Mouse (Mus musculus): ENCODE data around the gene Trim80. TPM values are rescaled to one million over a fixed set of nuclear protein-coding genes. Genes with fewer than 3 reads are reported as not detected.
A peak's percentile ranks its signal among the peaks of the same experiment; 100 is the strongest.

The Trim80 gene
- polyA plus RNA-seq (2014; fragmentation: Nextera tagmentation; extraction: Ambion mirVana), result 0.21 TPM in 1 of 2 replicates, not detected in the other

GRCm38 (mm10) chr11:115439906-115440595 is at the start of gene Trim80:
Trim80 (plus strand) TSS chr11:115440545.
- Histone ChIP-seq H3K27me3 (ENCODE audit: control insufficient read depth, insufficient read depth, low read length) (no peaks in the 10 kb centered on the region), H3K4me2 (ENCODE audit: low read depth, severe bottlenecking) (0 out of 2 replicates have a peak within 1 kb of the TSS, but pooled peaks have one; percentile 10)
- WGBS, result 96% methylated on average over 9 of the region's 9 CpGs

GRCm38 (mm10) chr11:115391358-115391757 is 49.0 kb upstream of the Trim80 start:
- H3K4me1 ChIP-seq (ENCODE audit: control insufficient read depth, insufficient read depth, low read length), result no peaks in the 10 kb centered on the region
- H3K4me3 ChIP-seq (ENCODE audit: low read depth, low read length), result no peak overlapping the region
- H3K27me3 ChIP-seq (ENCODE audit: control insufficient read depth, insufficient read depth, low read length), result no peaks in the 10 kb centered on the region
- no peak overlapping the region for H3K27ac ChIP-seq (replicated peaks; ENCODE audit: low read depth, low read length)
- H3K4me2 ChIP-seq (ENCODE audit: low read depth, severe bottlenecking), result no peak overlapping the region
- peaks cover 11% of the 10 kb centered on the region for H3K36me3 ChIP-seq (ENCODE audit: control insufficient read depth, insufficient read depth, low read length)
- no peaks in the 10 kb centered on the region for H3K9me3 ChIP-seq (ENCODE audit: control insufficient read depth, low read length)
- no peak for ATAC-seq (ENCODE audit: insufficient number of reproducible peaks, low FRiP score, low TSS enrichment, low read depth)
- DNase-seq (ENCODE audit: low spot score), result no peak
- 94% methylated on average over 7 of the region's 7 CpGs for WGBS
- no peak overlapping the region for H3K9ac ChIP-seq (ENCODE audit: low read length)

More at GRCm38 (mm10) chr11:115439906-115440595, at the start of gene Trim80:
- Histone ChIP-seq H3K36me3 (ENCODE audit: control insufficient read depth, insufficient read depth, low read length) (no peaks in the 10 kb centered on the region), H3K9me3 (ENCODE audit: control insufficient read depth, low read length) (no peaks in the 10 kb centered on the region), H3K27ac (replicated peaks; ENCODE audit: low read depth, low read length) (no peak within 1 kb of the TSS), H3K4me1 (ENCODE audit: control insufficient read depth, insufficient read depth, low read length) (peaks cover 8% of the 10 kb centered on the region), H3K4me3 (ENCODE audit: low read depth, low read length) (no peak within 1 kb of the TSS), H3K9ac (ENCODE audit: low read length) (no peak within 1 kb of the TSS)
- no peak for ATAC-seq (ENCODE audit: insufficient number of reproducible peaks, low FRiP score, low TSS enrichment, low read depth)
- DNase-seq (ENCODE audit: low spot score), result no peak

- ATAC-seq (ENCODE audit: insufficient number of reproducible peaks, low FRiP score, low TSS enrichment, low read depth) (no peak), DNase-seq (ENCODE audit: low spot score) (peak; percentile 36)
- Histone ChIP-seq H3K9ac (ENCODE audit: low read length) (no peak overlapping the region), H3K4me1 (ENCODE audit: control insufficient read depth, insufficient read depth, low read length) (no peaks in the 10 kb centered on the region), H3K27ac (replicated peaks; ENCODE audit: low read depth, low read length) (no peak overlapping the region), H3K36me3 (ENCODE audit: control insufficient read depth, insufficient read depth, low read length) (peaks cover 11% of the 10 kb centered on the region), H3K4me3 (ENCODE audit: low read depth, low read length) (no peak overlapping the region), H3K27me3 (ENCODE audit: control insufficient read depth, insufficient read depth, low read length) (no peaks in the 10 kb centered on the region), H3K4me2 (ENCODE audit: low read depth, severe bottlenecking) (no peak overlapping the region), H3K9me3 (ENCODE audit: control insufficient read depth, low read length) (no peaks in the 10 kb centered on the region)
- WGBS, result 54% methylated on average over 34 of the region's 34 CpGs
Measured at GRCm38 (mm10) chr11:115393721-115394325, 46.5 kb upstream of the Trim80 start.

GRCm38 (mm10) chr11:115398085-115398484 is 42.3 kb upstream of the Trim80 start:
- 76% methylated on average over 7 of the region's 7 CpGs for WGBS
- Histone ChIP-seq H3K36me3 (ENCODE audit: control insufficient read depth, insufficient read depth, low read length) (peaks cover 4% of the 10 kb centered on the region; the same call in 1 of the 2 replicates), H3K4me2 (ENCODE audit: low read depth, severe bottlenecking) (no peak overlapping the region), H3K4me3 (ENCODE audit: low read depth, low read length) (no peak overlapping the region), H3K27me3 (ENCODE audit: control insufficient read depth, insufficient read depth, low read length) (no peaks in the 10 kb centered on the region), H3K9me3 (ENCODE audit: control insufficient read depth, low read length) (no peaks in the 10 kb centered on the region), H3K27ac (replicated peaks; ENCODE audit: low read depth, low read length) (no peak overlapping the region), H3K4me1 (ENCODE audit: control insufficient read depth, insufficient read depth, low read length) (no peaks in the 10 kb centered on the region), H3K9ac (ENCODE audit: low read length) (no peak overlapping the region)
- no peak for ATAC-seq (ENCODE audit: insufficient number of reproducible peaks, low FRiP score, low TSS enrichment, low read depth)
- no peak for DNase-seq (ENCODE audit: low spot score)

- DNase-seq (ENCODE audit: low spot score) (no peak), ATAC-seq (ENCODE audit: insufficient number of reproducible peaks, low FRiP score, low TSS enrichment, low read depth) (no peak)
- Histone ChIP-seq H3K4me3 (ENCODE audit: low read depth, low read length) (no peak overlapping the region), H3K4me1 (ENCODE audit: control insufficient read depth, insufficient read depth, low read length) (no peaks in the 10 kb centered on the region), H3K4me2 (ENCODE audit: low read depth, severe bottlenecking) (no peak overlapping the region), H3K27me3 (ENCODE audit: control insufficient read depth, insufficient read depth, low read length) (no peaks in the 10 kb centered on the region), H3K36me3 (ENCODE audit: control insufficient read depth, insufficient read depth, low read length) (no peaks in the 10 kb centered on the region), H3K9me3 (ENCODE audit: control insufficient read depth, low read length) (no peaks in the 10 kb centered on the region), H3K9ac (ENCODE audit: low read length) (no peak overlapping the region), H3K27ac (replicated peaks; ENCODE audit: low read depth, low read length) (no peak overlapping the region)
- 87% methylated on average over 3 of the region's 3 CpGs for WGBS
Measured at GRCm38 (mm10) chr11:115400126-115400525, 40.2 kb upstream of the Trim80 start.

GRCm38 (mm10) chr11:115400630-115401391 is 39.5 kb upstream of the Trim80 start:
- H3K9me3 ChIP-seq (ENCODE audit: control insufficient read depth, low read length), result no peaks in the 10 kb centered on the region
- H3K27me3 ChIP-seq (ENCODE audit: control insufficient read depth, insufficient read depth, low read length), result no peaks in the 10 kb centered on the region
- H3K9ac ChIP-seq (ENCODE audit: low read length), result no peak overlapping the region
- DNase-seq (ENCODE audit: low spot score), result no peak
- H3K36me3 ChIP-seq (ENCODE audit: control insufficient read depth, insufficient read depth, low read length), result no peaks in the 10 kb centered on the region
- no peak overlapping the region for H3K27ac ChIP-seq (replicated peaks; ENCODE audit: low read depth, low read length)
- no peak overlapping the region for H3K4me2 ChIP-seq (ENCODE audit: low read depth, severe bottlenecking)
- no peaks in the 10 kb centered on the region for H3K4me1 ChIP-seq (ENCODE audit: control insufficient read depth, insufficient read depth, low read length)
- no peak for ATAC-seq (ENCODE audit: insufficient number of reproducible peaks, low FRiP score, low TSS enrichment, low read depth)
- WGBS, result 58% methylated on average over 11 of the region's 11 CpGs
- no peak overlapping the region for H3K4me3 ChIP-seq (ENCODE audit: low read depth, low read length)

- Histone ChIP-seq H3K9ac (ENCODE audit: low read length) (peak within 1 kb of the TSS; percentile 96), H3K4me2 (ENCODE audit: low read depth, severe bottlenecking) (peak within 1 kb of the TSS; percentile 59), H3K4me1 (ENCODE audit: control insufficient read depth, insufficient read depth, low read length) (no peaks in the 10 kb centered on the region), H3K4me3 (ENCODE audit: low read depth, low read length) (peak within 1 kb of the TSS; percentile 77), H3K27me3 (ENCODE audit: control insufficient read depth, insufficient read depth, low read length) (no peaks in the 10 kb centered on the region), H3K9me3 (ENCODE audit: control insufficient read depth, low read length) (no peaks in the 10 kb centered on the region), H3K27ac (replicated peaks; ENCODE audit: low read depth, low read length) (peak within 1 kb of the TSS; percentile 81), H3K36me3 (ENCODE audit: control insufficient read depth, insufficient read depth, low read length) (peaks cover 4% of the 10 kb centered on the region; the same call in 1 of the 2 replicates)
- DNase-seq (ENCODE audit: low spot score) (peak; percentile 89), ATAC-seq (ENCODE audit: insufficient number of reproducible peaks, low FRiP score, low TSS enrichment, low read depth) (peak; percentile 92)
- 4% methylated on average over 50 of the region's 50 CpGs for WGBS
Measured at GRCm38 (mm10) chr11:115403338-115404124, 36.8 kb upstream of the Trim80 start, which contains the start of gene Mrpl58. Mrpl58 (plus strand) TSS chr11:115403752.

- Histone ChIP-seq H3K27ac (replicated peaks; ENCODE audit: low read depth, low read length) (no peak overlapping the region), H3K9me3 (ENCODE audit: control insufficient read depth, low read length) (no peaks in the 10 kb centered on the region), H3K4me1 (ENCODE audit: control insufficient read depth, insufficient read depth, low read length) (peaks cover under 1% of the 10 kb centered on the region; the same call in 1 of the 2 replicates), H3K4me3 (ENCODE audit: low read depth, low read length) (no peak overlapping the region), H3K27me3 (ENCODE audit: control insufficient read depth, insufficient read depth, low read length) (no peaks in the 10 kb centered on the region), H3K36me3 (ENCODE audit: control insufficient read depth, insufficient read depth, low read length) (peaks cover 7% of the 10 kb centered on the region), H3K9ac (ENCODE audit: low read length) (no peak overlapping the region), H3K4me2 (ENCODE audit: low read depth, severe bottlenecking) (no peak overlapping the region)
- 95% methylated on average over 6 of the region's 6 CpGs for WGBS
- ATAC-seq (ENCODE audit: insufficient number of reproducible peaks, low FRiP score, low TSS enrichment, low read depth) (no peak), DNase-seq (ENCODE audit: low spot score) (no peak)
Measured at GRCm38 (mm10) chr11:115405723-115406122, 34.6 kb upstream of the Trim80 start.

Measured in limb, embryonic 11.5 days (tissue).